Mouse (Mus musculus): ENCODE data around the gene Hax1. TPM values are rescaled to one million over a fixed set of nuclear protein-coding genes. Genes with fewer than 3 reads are reported as not detected.

Gene Hax1
- total RNA-seq, 1 experiment from 2014 or later, result 89.5 TPM

- ATAC-seq (replicated peaks; ENCODE audit: insufficient number of reproducible peaks, low FRiP score, low TSS enrichment, poor library complexity, severe bottlenecking), result peak; percentile 54
These were observed 35.3 kb downstream of the Hax1 start, which contains the start of gene Atp8b2 for GRCm38 (mm10) chr3:89963221-89963763. TSS of gene Atp8b2 (minus strand) at chr3:89963508.

GRCm38 (mm10) chr3:89962751-89963220 is 35.8 kb downstream of the Hax1 start:
- no peak for ATAC-seq (replicated peaks; ENCODE audit: insufficient number of reproducible peaks, low FRiP score, low TSS enrichment, poor library complexity, severe bottlenecking)

- ATAC-seq (replicated peaks; ENCODE audit: insufficient number of reproducible peaks, low FRiP score, low TSS enrichment, poor library complexity, severe bottlenecking), result no peak
These were observed 36.4 kb downstream of the Hax1 start for GRCm38 (mm10) chr3:89962059-89962750.

- no peak for ATAC-seq (replicated peaks; ENCODE audit: insufficient number of reproducible peaks, low FRiP score, low TSS enrichment, poor library complexity, severe bottlenecking)
These were observed 37.1 kb downstream of the Hax1 start for GRCm38 (mm10) chr3:89961436-89961835.

- ATAC-seq (replicated peaks; ENCODE audit: insufficient number of reproducible peaks, low FRiP score, low TSS enrichment, poor library complexity, severe bottlenecking), result peak; percentile 60
These were observed 38.1 kb downstream of the Hax1 start for GRCm38 (mm10) chr3:89960469-89960868.

- no peak for ATAC-seq (replicated peaks; ENCODE audit: insufficient number of reproducible peaks, low FRiP score, low TSS enrichment, poor library complexity, severe bottlenecking)
These were observed 39.1 kb downstream of the Hax1 start for GRCm38 (mm10) chr3:89959435-89959834.

- no peak for ATAC-seq (replicated peaks; ENCODE audit: insufficient number of reproducible peaks, low FRiP score, low TSS enrichment, poor library complexity, severe bottlenecking)
These were observed 40.7 kb downstream of the Hax1 start for GRCm38 (mm10) chr3:89957880-89958279.

- no peak for ATAC-seq (replicated peaks; ENCODE audit: insufficient number of reproducible peaks, low FRiP score, low TSS enrichment, poor library complexity, severe bottlenecking)
These were observed 42.2 kb downstream of the Hax1 start for GRCm38 (mm10) chr3:89956177-89956971.

- peak; percentile 59 for ATAC-seq (replicated peaks; ENCODE audit: insufficient number of reproducible peaks, low FRiP score, low TSS enrichment, poor library complexity, severe bottlenecking)
These were observed 45.2 kb downstream of the Hax1 start for GRCm38 (mm10) chr3:89953420-89953819.

- no peak for ATAC-seq (replicated peaks; ENCODE audit: insufficient number of reproducible peaks, low FRiP score, low TSS enrichment, poor library complexity, severe bottlenecking)
These were observed 49.9 kb downstream of the Hax1 start for GRCm38 (mm10) chr3:89948655-89949054.

- ATAC-seq (replicated peaks; ENCODE audit: insufficient number of reproducible peaks, low FRiP score, low TSS enrichment, poor library complexity, severe bottlenecking), result no peak
These were observed 50.6 kb downstream of the Hax1 start for GRCm38 (mm10) chr3:89948021-89948420.

Other genes starting within 250 kb of the Hax1 start
- gene Chrnb2, start 234.1 kb downstream of the Hax1 start, total RNA-seq (2017), result 1.2 to 1.6 TPM (median 1.3 TPM) in 3 replicates
- 170 to 205 TPM (median 172 TPM) in 3 replicates for gene Ube2q1, start 225.2 kb downstream of the Hax1 start, total RNA-seq (2017)
- not detected in 3 replicates for gene She, start 167.4 kb downstream of the Hax1 start, total RNA-seq (2017)
- gene Il6ra, start 85.6 kb downstream of the Hax1 start, total RNA-seq (2017), result 36.2 to 60.6 TPM (median 43.2 TPM) in 3 replicates
- 67.8 to 132 TPM (median 89.1 TPM) in 3 replicates for gene Atp8b2, start 35.3 kb downstream of the Hax1 start, total RNA-seq (2017)
- gene 4933434E20Rik, start 52.9 kb upstream of the Hax1 start, total RNA-seq (2017), result 71.0 to 80.3 TPM (median 79.6 TPM) in 3 replicates
- 84.5 to 177 TPM (median 158 TPM) in 3 replicates for gene Ubap2l, start 53.8 kb upstream of the Hax1 start, total RNA-seq (2017)
- 927 to 1,272 TPM (median 1,055 TPM) in 3 replicates for gene Tpm3, start 73.9 kb upstream of the Hax1 start, total RNA-seq (2017)
- gene Nup210l, start 105.4 kb upstream of the Hax1 start, total RNA-seq (2017), result 0.19 to 0.49 TPM (median 0.32 TPM) in 3 replicates
- gene Rps27, start 214.9 kb upstream of the Hax1 start, total RNA-seq (2017), result 4,989 to 6,509 TPM (median 5,955 TPM) in 3 replicates
- not detected in 3 replicates for gene Rab13, start 214.9 kb upstream of the Hax1 start, total RNA-seq (2017)
- gene Jtb, start 232.8 kb upstream of the Hax1 start, total RNA-seq (2017), result 64.6 to 97.8 TPM (median 65.2 TPM) in 3 replicates
- gene Creb3l4, start 244.7 kb upstream of the Hax1 start, total RNA-seq (2017), result 0.49 to 1.1 TPM in 2 of 3 replicates, not detected in the other
- gene Slc39a1, start 249.4 kb upstream of the Hax1 start, total RNA-seq (2017), result 32.3 to 49.4 TPM (median 46.6 TPM) in 3 replicates

Data from monocyte, adult 5-6 weeks (primary cell).